ENCODE assay signal across 8 mouse cellular contexts in genomic region chr4:154964581-154965235, GRCm38 (mm10). TPM values are rescaled to one million over a fixed set of nuclear protein-coding genes. Genes with fewer than 3 reads are reported as not detected.
DNase-seq lines count a peak whose midpoint lies in the region; ATAC-seq and TF ChIP-seq lines count a peak whose summit lies in the region.

No protein-coding gene starts in this region.

- no peak; the same call in 1 of the 2 replicates for ATAC-seq in hindbrain, embryonic 15.5 days (ENCODE audit: low FRiP score, low read depth)

- peak overlapping the region; percentile 94 for H3K4me2 ChIP-seq in hindbrain, embryonic 15.5 days

- H3K36me3 ChIP-seq in hindbrain, embryonic 15.5 days = peaks cover 8% of the 10 kb centered on the region; the same call in 1 of the 2 replicates
- H3K36me3 ChIP-seq in midbrain, embryonic 10.5 days = peaks cover 59% of the 10 kb centered on the region

- H3K27me3 ChIP-seq in hindbrain, embryonic 15.5 days = no peaks in the 10 kb centered on the region
- peaks cover 38% of the 10 kb centered on the region for H3K27me3 ChIP-seq in midbrain, embryonic 10.5 days (ENCODE audit: low read depth, poor library complexity, severe bottlenecking)

- TF ChIP-seq CTCF in left cerebral cortex, adult 2 months (IDR thresholded peaks at IDR 0.05) = no peak

- peak overlapping the region; percentile 65 for H3K9ac ChIP-seq in hindbrain, embryonic 15.5 days

- H3K4me3 ChIP-seq in left cerebral cortex, adult 2 months = peak overlapping the region; percentile 86
- peak overlapping the region; percentile 72 for H3K4me3 ChIP-seq in hindbrain, embryonic 15.5 days
- peak overlapping the region; percentile 87 for H3K4me3 ChIP-seq in midbrain, embryonic 10.5 days

- no peak for DNase-seq in left cerebral cortex, adult 2 months (ENCODE audit: extremely low spot score in 1 of 2, low spot score in 2 of 2)
- no peak for DNase-seq in left cerebral cortex, adult 9 months (ENCODE audit: low spot score in 2 of 2)
- peak; percentile 78 for DNase-seq in c-Kit-positive CD71-positive TER-119-positive erythroid progenitor cells, embryonic 14.5 days (ENCODE audit: low spot score)
- no peak for DNase-seq in midbrain, embryonic 10.5 days (ENCODE audit: low spot score)
- peak; percentile 59 for DNase-seq in thymus, postnatal 4 days
- DNase-seq in left cerebral cortex, postnatal 36 days (ENCODE audit: low spot score in 2 of 2) = no peak
- DNase-seq in ovary, postnatal 10 days (ENCODE audit: low spot score) = no peak

- peaks cover 63% of the 10 kb centered on the region for H3K4me1 ChIP-seq in hindbrain, embryonic 15.5 days (replicated peaks)
- peaks cover 71% of the 10 kb centered on the region for H3K4me1 ChIP-seq in midbrain, embryonic 10.5 days

- intact Hi-C loops in left cerebral cortex, adult 2 months (cut with DNase I) = loop anchor here (2.0 to 10.0 kb wide), 3 partner anchors 20 to 810 kb away; no protein-coding TSS in a partner anchor
- intact Hi-C loops in left cerebral cortex, postnatal 36 days (cut with DNase I) = loop anchor here (1.0 to 10.0 kb wide), 3 partner anchors 20 to 290 kb away; no protein-coding TSS in a partner anchor

- H3K27ac ChIP-seq in left cerebral cortex, adult 2 months = peak overlapping the region; percentile 98
- peak overlapping the region; percentile 95 for H3K27ac ChIP-seq in hindbrain, embryonic 15.5 days (replicated peaks)
- H3K27ac ChIP-seq in midbrain, embryonic 10.5 days (replicated peaks) = peak overlapping the region; percentile 97

- under 1% methylated on average over 35 of the region's 36 CpGs for WGBS in hindbrain, embryonic 15.5 days
- 1% methylated on average over 36 of the region's 36 CpGs for WGBS in midbrain, embryonic 10.5 days

- no peaks in the 10 kb centered on the region for H3K9me3 ChIP-seq in hindbrain, embryonic 15.5 days
- no peaks in the 10 kb centered on the region for H3K9me3 ChIP-seq in midbrain, embryonic 10.5 days (replicated peaks)

RNA-seq across cellular contexts. Expression of gene Pank4, which starts 0.8 kb away (rescaled TPM):
- total RNA-seq in left cerebral cortex, adult 2 months (2021) = 10 to 100 TPM; 45.1 to 45.5 TPM
- polyA plus RNA-seq in hindbrain, embryonic 15.5 days (2015; fragmentation: Nextera tagmentation; extraction: Ambion mirVana) = 35.9 and 37.3 TPM in 2 replicates
- polyA plus RNA-seq in midbrain, embryonic 10.5 days (2016; fragmentation: Nextera tagmentation; extraction: Ambion mirVana) = 47.6 and 48.6 TPM in 2 replicates
- total RNA-seq in left cerebral cortex, postnatal 36 days (2021) = 10 to 100 TPM; 35.2 to 46.6 TPM

RNA-seq across cellular contexts. Expression of gene Hes5, which starts 4.0 kb away (rescaled TPM):
- total RNA-seq in left cerebral cortex, adult 2 months (2021) = 10 to 100 TPM; 22.3 to 25.3 TPM
- 159 and 196 TPM in 2 replicates for polyA plus RNA-seq in hindbrain, embryonic 15.5 days (2015; fragmentation: Nextera tagmentation; extraction: Ambion mirVana)
- 690 and 827 TPM in 2 replicates for polyA plus RNA-seq in midbrain, embryonic 10.5 days (2016; fragmentation: Nextera tagmentation; extraction: Ambion mirVana)
- total RNA-seq in left cerebral cortex, postnatal 36 days (2021) = 10 to 100 TPM; 36.5 to 38.6 TPM

RNA-seq across cellular contexts. Expression of gene Tnfrsf14, which starts 36.3 kb away (rescaled TPM):
- 1 to 10 TPM; 1.3 to 1.5 TPM for total RNA-seq in left cerebral cortex, adult 2 months (2021)
- 0.64 and 0.71 TPM in 2 replicates for polyA plus RNA-seq in hindbrain, embryonic 15.5 days (2015; fragmentation: Nextera tagmentation; extraction: Ambion mirVana)
- 0.67 and 0.99 TPM in 2 replicates for polyA plus RNA-seq in midbrain, embryonic 10.5 days (2016; fragmentation: Nextera tagmentation; extraction: Ambion mirVana)
- total RNA-seq in left cerebral cortex, postnatal 36 days (2021) = 1 to 10 TPM; 1.5 to 2.1 TPM

Comparison
In these comparisons a context has a peak if more than half of its experiments do, and no peak if none do; other contexts are left out.
1. DNase-seq: peak in c-Kit-positive CD71-positive TER-119-positive erythroid progenitor cells, embryonic 14.5 days (single experiment) and thymus, postnatal 4 days (single experiment); none in left cerebral cortex, adult 2 months (0 of 2), left cerebral cortex, adult 9 months (0 of 2), midbrain, embryonic 10.5 days (single experiment), left cerebral cortex, postnatal 36 days (0 of 2) and ovary, postnatal 10 days (single experiment).
2. Peak in every context shown above with its lines, with median percentiles within 50 percentile points of each other: H3K27ac ChIP-seq and H3K4me3 ChIP-seq.